Mouse (Mus musculus) kidney, postnatal 10 days (tissue): Measurements from ENCODE around the gene Polg2.
"Not testable (repeated sequence)": the region's sequence is repeated elsewhere in the genome, so short reads cannot be mapped to it uniquely, and the experiment has no call there.

ENCODE experiments used
- DNase-seq: peaks from one replicate; pipeline ENCODE4 v3.0.0; 2021; ENCODE audit warnings: mixed read lengths

Gene Polg2

GRCm38 (mm10) chr11:106760511-106760910 is 18.8 kb downstream of the Polg2 start:
- no peak for DNase-seq

GRCm38 (mm10) chr11:106759028-106759427 is 20.3 kb downstream of the Polg2 start:
- no peak for DNase-seq

GRCm38 (mm10) chr11:106755583-106755982 is 23.8 kb downstream of the Polg2 start:
- no peak for DNase-seq

GRCm38 (mm10) chr11:106753314-106753713 is 26.0 kb downstream of the Polg2 start:
- DNase-seq: no peak

GRCm38 (mm10) chr11:106752103-106752502 is 27.2 kb downstream of the Polg2 start:
- DNase-seq: no peak

GRCm38 (mm10) chr11:106751039-106752018 is 28.0 kb downstream of the Polg2 start, which contains the start of gene Milr1:
Milr1 (plus strand) TSS chr11:106751226.
- no peak for DNase-seq

GRCm38 (mm10) chr11:106750121-106750751 is 29.1 kb downstream of the Polg2 start, which contains the start of gene Pecam1:
Pecam1 (minus strand) TSS chr11:106750628.
- no peak for DNase-seq

GRCm38 (mm10) chr11:106749557-106750120 is 29.7 kb downstream of the Polg2 start:
- not testable (repeated sequence) for DNase-seq

GRCm38 (mm10) chr11:106744949-106745348 is 34.4 kb downstream of the Polg2 start:
- no peak for DNase-seq

GRCm38 (mm10) chr11:106742388-106742841 is 36.9 kb downstream of the Polg2 start:
- no peak for DNase-seq

- DNase-seq: no peak
These were observed 37.5 kb downstream of the Polg2 start for GRCm38 (mm10) chr11:106741826-106742225.

- DNase-seq: no peak
These were observed 38.1 kb downstream of the Polg2 start for GRCm38 (mm10) chr11:106741232-106741631.

- not testable (repeated sequence) for DNase-seq
These were observed 38.6 kb downstream of the Polg2 start for GRCm38 (mm10) chr11:106740724-106741123.

- no peak for DNase-seq
These were observed 40.2 kb downstream of the Polg2 start for GRCm38 (mm10) chr11:106739116-106739515.

- DNase-seq: peak; percentile 67
These were observed 42.1 kb downstream of the Polg2 start for GRCm38 (mm10) chr11:106737178-106737621.

- peak; percentile 10 for DNase-seq
These were observed 42.7 kb downstream of the Polg2 start for GRCm38 (mm10) chr11:106736614-106737013.

GRCm38 (mm10) chr11:106730714-106731113 is 48.6 kb downstream of the Polg2 start:
- peak; percentile 34 for DNase-seq

GRCm38 (mm10) chr11:106729656-106730055 is 49.7 kb downstream of the Polg2 start:
- no peak for DNase-seq

GRCm38 (mm10) chr11:106728402-106729366 is 50.7 kb downstream of the Polg2 start:
- no peak for DNase-seq

GRCm38 (mm10) chr11:106727967-106728366 is 51.4 kb downstream of the Polg2 start:
- DNase-seq: no peak

- not testable (repeated sequence) for DNase-seq
These were observed 54.5 kb downstream of the Polg2 start for GRCm38 (mm10) chr11:106724916-106725235.
